Mouse (Mus musculus): ENCODE measurements around the gene Zfp804b.
"Not testable (repeated sequence)": the region's sequence is repeated elsewhere in the genome, so short reads cannot be mapped to it uniquely, and the experiment has no call there.

Gene Zfp804b

GRCm38 (mm10) chr5:7344145-7345010 is at the start of gene Zfp804b:
TSS of gene Zfp804b (minus strand) at chr5:7344756.
- DNase-seq (ENCODE audit: extremely low spot score): peak; percentile 73

GRCm38 (mm10) chr5:7364616-7365015 is 20.1 kb upstream of the Zfp804b start:
- not testable (repeated sequence) for DNase-seq (ENCODE audit: extremely low spot score)

- no peak for DNase-seq (ENCODE audit: extremely low spot score)
Measured at GRCm38 (mm10) chr5:7345011-7345389, 444 bp upstream of the Zfp804b start.

- DNase-seq (ENCODE audit: extremely low spot score): no peak
Measured at GRCm38 (mm10) chr5:7325594-7325993, 19.0 kb downstream of the Zfp804b start.

- DNase-seq (ENCODE audit: extremely low spot score): no peak
Measured at GRCm38 (mm10) chr5:7303819-7304218, 40.7 kb downstream of the Zfp804b start, which contains the start of gene Tex47. TSS of gene Tex47 (plus strand) at chr5:7304119.

- DNase-seq (ENCODE audit: extremely low spot score): no peak
Measured at GRCm38 (mm10) chr5:7302969-7303368, 41.6 kb downstream of the Zfp804b start.

GRCm38 (mm10) chr5:7284336-7284735 is 60.2 kb downstream of the Zfp804b start:
- no peak for DNase-seq (ENCODE audit: extremely low spot score)

- DNase-seq (ENCODE audit: extremely low spot score): no peak
Measured at GRCm38 (mm10) chr5:7276659-7277455, 67.7 kb downstream of the Zfp804b start.

GRCm38 (mm10) chr5:7177589-7177988 is 167.0 kb downstream of the Zfp804b start:
- DNase-seq (ENCODE audit: extremely low spot score): no peak

- no peak for DNase-seq (ENCODE audit: extremely low spot score)
Measured at GRCm38 (mm10) chr5:7139658-7140057, 204.9 kb downstream of the Zfp804b start.

GRCm38 (mm10) chr5:7102387-7102786 is 242.2 kb downstream of the Zfp804b start:
- no peak for DNase-seq (ENCODE audit: extremely low spot score)

GRCm38 (mm10) chr5:7073936-7074631 is 270.5 kb downstream of the Zfp804b start:
- peak; percentile 0 for DNase-seq (ENCODE audit: extremely low spot score)

GRCm38 (mm10) chr5:7007468-7007867 is 337.1 kb downstream of the Zfp804b start:
- no peak for DNase-seq (ENCODE audit: extremely low spot score)

GRCm38 (mm10) chr5:6983993-6984392 is 360.6 kb downstream of the Zfp804b start:
- DNase-seq (ENCODE audit: extremely low spot score): no peak

GRCm38 (mm10) chr5:6934837-6935236 is 409.7 kb downstream of the Zfp804b start:
- DNase-seq (ENCODE audit: extremely low spot score): no peak

- DNase-seq (ENCODE audit: extremely low spot score): no peak
Measured at GRCm38 (mm10) chr5:6911290-6911689, 433.3 kb downstream of the Zfp804b start.

GRCm38 (mm10) chr5:6881396-6881795 is 463.2 kb downstream of the Zfp804b start:
- no peak for DNase-seq (ENCODE audit: extremely low spot score)

GRCm38 (mm10) chr5:6871566-6871965 is 473.0 kb downstream of the Zfp804b start:
- no peak for DNase-seq (ENCODE audit: extremely low spot score)

- no peak for DNase-seq (ENCODE audit: extremely low spot score)
Measured at GRCm38 (mm10) chr5:6870970-6871369, 473.6 kb downstream of the Zfp804b start.

- DNase-seq (ENCODE audit: extremely low spot score): no peak
Measured at GRCm38 (mm10) chr5:6795396-6795795, 549.2 kb downstream of the Zfp804b start.

GRCm38 (mm10) chr5:6769357-6769892 is 575.1 kb downstream of the Zfp804b start:
- DNase-seq (ENCODE audit: extremely low spot score): no peak
